ENCODE assay signal across 20 mouse cellular contexts in genomic region chr9:10905696-10906095, GRCm38 (mm10). TPM values are rescaled to one million over a fixed set of nuclear protein-coding genes. Genes with fewer than 3 reads are reported as not detected.
DNase-seq lines count a peak whose midpoint lies in the region; ATAC-seq and TF ChIP-seq lines count a peak whose summit lies in the region.
"Had no signal": no experiment of that assay in that cellular context is flagged by ENCODE, and none has a peak within 500 bp of the region (broad histone marks: within the 10 kb centered on the region; RNA-seq: fewer than 3 reads in every experiment).

No protein-coding gene starts in this region.

- no peak overlapping the region for H3K4me2 ChIP-seq in forebrain, embryonic 13.5 days
- H3K4me2 ChIP-seq in neural tube, embryonic 14.5 days (ENCODE audit: low read depth, low read length), result no peak overlapping the region
- peak overlapping the region; percentile 85 for H3K4me2 ChIP-seq in forebrain, postnatal 0 days (ENCODE audit: low read depth)

- peak; percentile 32 for TF ChIP-seq CTCF in forebrain, postnatal 0 days (IDR thresholded peaks at IDR 0.05; ENCODE audit: low read depth)

- no peak for DNase-seq in forebrain, embryonic 10.5 days (ENCODE audit: extremely low spot score, low spot score)
- DNase-seq in neural tube, embryonic 10.5 days (ENCODE audit: extremely low spot score, low spot score), result no peak
- peak; percentile 31 for DNase-seq in forebrain, postnatal 0 days
- no peak for DNase-seq in layer of hippocampus, adult 8-10 months (ENCODE audit: low spot score in 2 of 2)
- DNase-seq in retina, embryonic 14.5 days (ENCODE audit: low spot score), result no peak
- DNase-seq: adrenal gland, adult 2 months; cerebellum, adult 8-10 months; gastrocnemius, adult 2 months; heart, postnatal 14 days; kidney, adult 11 months; kidney, postnatal 14 days had no signal

- H3K27ac ChIP-seq in forebrain, embryonic 13.5 days, result no peak overlapping the region
- no peak overlapping the region for H3K27ac ChIP-seq in forebrain, embryonic 10.5 days
- 0 out of 2 replicates have a peak overlapping the region, but pooled peaks have one; percentile 28 for H3K27ac ChIP-seq in neural tube, embryonic 14.5 days (ENCODE audit: low read depth, low read length)
- no peak overlapping the region for H3K27ac ChIP-seq in forebrain, postnatal 0 days (ENCODE audit: low read depth, low read length)
- H3K27ac ChIP-seq: embryonic facial prominence, embryonic 12.5 days; gastrocnemius, adult 2 months; limb, embryonic 12.5 days; liver, embryonic 14.5 days had no signal

- H3K27me3 ChIP-seq in forebrain, embryonic 13.5 days, result no peaks in the 10 kb centered on the region
- peaks cover 19% of the 10 kb centered on the region for H3K27me3 ChIP-seq in forebrain, embryonic 10.5 days (ENCODE audit: poor library complexity, severe bottlenecking)
- no peaks in the 10 kb centered on the region for H3K27me3 ChIP-seq in neural tube, embryonic 14.5 days (ENCODE audit: control insufficient read depth, insufficient read depth, low read length)
- no peaks in the 10 kb centered on the region for H3K27me3 ChIP-seq in forebrain, postnatal 0 days (ENCODE audit: insufficient read depth, low read length)

- H3K4me1 ChIP-seq in forebrain, embryonic 13.5 days, result peaks cover 16% of the 10 kb centered on the region
- H3K4me1 ChIP-seq in forebrain, embryonic 10.5 days, result peaks cover 10% of the 10 kb centered on the region
- H3K4me1 ChIP-seq in neural tube, embryonic 14.5 days (ENCODE audit: control insufficient read depth, insufficient read depth, low read length), result 0 out of 2 replicates have a peak, but pooled peaks cover 4% of the 10 kb centered on the region
- H3K4me1 ChIP-seq in forebrain, postnatal 0 days (ENCODE audit: insufficient read depth), result 0 out of 2 replicates have a peak, but pooled peaks cover 7% of the 10 kb centered on the region

- 59% methylated on average over 9 of the region's 9 CpGs for WGBS in forebrain, embryonic 13.5 days
- WGBS in forebrain, embryonic 10.5 days, result 79% methylated on average over 9 of the region's 9 CpGs
- 60% methylated on average over 9 of the region's 9 CpGs for WGBS in neural tube, embryonic 14.5 days
- WGBS in forebrain, postnatal 0 days, result 34% methylated on average over 9 of the region's 9 CpGs

- 0 out of 2 replicates have a peak, but pooled peaks have one; percentile 6 for ATAC-seq in forebrain, embryonic 13.5 days
- ATAC-seq in neural tube, embryonic 14.5 days (ENCODE audit: low read depth), result peak; percentile 8; the same call in 1 of the 2 replicates
- ATAC-seq in forebrain, postnatal 0 days, result no peak
- ATAC-seq: lung, postnatal 0 days had no signal

- H3K9me3 ChIP-seq in forebrain, embryonic 13.5 days (replicated peaks), result no peaks in the 10 kb centered on the region
- no peaks in the 10 kb centered on the region for H3K9me3 ChIP-seq in forebrain, embryonic 10.5 days
- no peaks in the 10 kb centered on the region for H3K9me3 ChIP-seq in neural tube, embryonic 14.5 days (ENCODE audit: control insufficient read depth, low read length)
- no peaks in the 10 kb centered on the region for H3K9me3 ChIP-seq in forebrain, postnatal 0 days (ENCODE audit: low read length)
- H3K9me3 ChIP-seq: embryonic facial prominence, embryonic 12.5 days; limb, embryonic 12.5 days had no signal

- H3K36me3 ChIP-seq in forebrain, embryonic 13.5 days (ENCODE audit: poor library complexity, severe bottlenecking), result no peaks in the 10 kb centered on the region
- H3K36me3 ChIP-seq in forebrain, embryonic 10.5 days (replicated peaks), result no peaks in the 10 kb centered on the region
- no peaks in the 10 kb centered on the region for H3K36me3 ChIP-seq in neural tube, embryonic 14.5 days (ENCODE audit: control insufficient read depth, insufficient read depth, low read length)
- H3K36me3 ChIP-seq in forebrain, postnatal 0 days (ENCODE audit: insufficient read depth), result no peaks in the 10 kb centered on the region
- H3K36me3 ChIP-seq: embryonic facial prominence, embryonic 12.5 days; limb, embryonic 12.5 days had no signal

- no peak overlapping the region for H3K4me3 ChIP-seq in forebrain, embryonic 13.5 days
- no peak overlapping the region for H3K4me3 ChIP-seq in forebrain, embryonic 10.5 days
- H3K4me3 ChIP-seq in neural tube, embryonic 14.5 days (ENCODE audit: low read depth, low read length), result no peak overlapping the region
- no peak overlapping the region for H3K4me3 ChIP-seq in forebrain, postnatal 0 days (ENCODE audit: low read depth, low read length)
- H3K4me3 ChIP-seq: gastrocnemius, adult 2 months had no signal

- no peak overlapping the region for H3K9ac ChIP-seq in forebrain, embryonic 13.5 days
- no peak overlapping the region for H3K9ac ChIP-seq in neural tube, embryonic 14.5 days (replicated peaks; ENCODE audit: low read depth, low read length)
- 0 out of 2 replicates have a peak overlapping the region, but pooled peaks have one; percentile 31 for H3K9ac ChIP-seq in forebrain, postnatal 0 days
- H3K9ac ChIP-seq: limb, embryonic 12.5 days; liver, embryonic 14.5 days had no signal

RNA-seq across cellular contexts. Expression of gene Cntn5, which starts 1.1 kb away (rescaled TPM):
- polyA plus RNA-seq in forebrain, embryonic 13.5 days (2015; fragmentation: Nextera tagmentation; extraction: Ambion mirVana), result 8.1 and 10.1 TPM in 2 replicates
- polyA plus RNA-seq in forebrain, embryonic 10.5 days (2016; fragmentation: Nextera tagmentation; extraction: Ambion mirVana), result 0.89 and 1.2 TPM in 2 replicates
- 30.9 and 37.0 TPM in 2 replicates for polyA plus RNA-seq in neural tube, embryonic 14.5 days (2014; fragmentation: Nextera tagmentation; extraction: Ambion mirVana)
- total RNA-seq in forebrain, postnatal 0 days (2014; rRNA removed), result 25.9 and 30.9 TPM in 2 replicates
- 11.2 and 15.5 TPM in 2 replicates for polyA plus RNA-seq in forebrain, postnatal 0 days (2015; fragmentation: Nextera tagmentation; extraction: Ambion mirVana)
- 10 to 100 TPM; 10.5 to 15.0 (median 13.5) TPM for total RNA-seq in layer of hippocampus, adult 8-10 months (2022)
- total RNA-seq: adrenal gland, adult 2 months; ES-E14; megakaryocyte-erythroid progenitor cell, adult 5-6 weeks had no signal
- polyA plus RNA-seq: C2C12; liver, embryonic 14.5 days; lung, postnatal 0 days had no signal
